In genomic region chr10:82790504-82790903, GRCm38 (mm10) we compare ENCODE assay signal across 27 mouse cellular contexts.
"Had no signal": no experiment of that assay in that cellular context is flagged by ENCODE, and none has a peak within 500 bp of the region (broad histone marks: within the 10 kb centered on the region; RNA-seq: fewer than 3 reads in every experiment).

No protein-coding gene starts in this region.

- DNase-seq: gastrocnemius, adult 2 months; gastrocnemius, postnatal 10 days; gastrocnemius, postnatal 25 days; heart, adult 2 months; heart, postnatal 14 days; heart, postnatal 36 days; kidney, adult 18-20 months; kidney, adult 8-10 months; kidney, postnatal 14 days; kidney, postnatal 4 days; liver; liver, embryonic 13.5 days had no signal

- H3K27ac ChIP-seq: gastrocnemius, adult 2 months; heart, adult 2 months; heart, embryonic 13.5 days; heart, embryonic 15.5 days; hindbrain, embryonic 13.5 days; hindbrain, embryonic 15.5 days; intestine, embryonic 15.5 days; kidney, embryonic 15.5 days; kidney, postnatal 0 days; layer of hippocampus, adult 2 months; left cerebral cortex, adult 2 months; limb, embryonic 10.5 days; limb, embryonic 12.5 days; liver, embryonic 13.5 days; liver, embryonic 15.5 days had no signal

- H3K4me3 ChIP-seq: gastrocnemius, adult 2 months; heart, adult 2 months; heart, embryonic 13.5 days; heart, embryonic 15.5 days; hindbrain, embryonic 13.5 days; hindbrain, embryonic 15.5 days; intestine, embryonic 15.5 days; kidney, embryonic 15.5 days; layer of hippocampus, adult 2 months; left cerebral cortex, adult 2 months; limb, embryonic 10.5 days; limb, embryonic 12.5 days; liver, embryonic 13.5 days; liver, embryonic 15.5 days had no signal

- H3K27me3 ChIP-seq: heart, embryonic 13.5 days; heart, embryonic 15.5 days; hindbrain, embryonic 13.5 days; hindbrain, embryonic 15.5 days; intestine, embryonic 15.5 days; kidney, embryonic 15.5 days; limb, embryonic 12.5 days had no signal

- H3K9ac ChIP-seq: heart, embryonic 13.5 days; heart, embryonic 15.5 days; hindbrain, embryonic 13.5 days; hindbrain, embryonic 15.5 days; intestine, embryonic 15.5 days; kidney, embryonic 15.5 days; limb, embryonic 12.5 days; liver, embryonic 13.5 days; liver, embryonic 15.5 days had no signal

- H3K4me2 ChIP-seq: heart, embryonic 11.5 days; heart, embryonic 13.5 days; heart, embryonic 15.5 days; hindbrain, embryonic 13.5 days; hindbrain, embryonic 15.5 days; intestine, embryonic 15.5 days; kidney, embryonic 15.5 days; limb, embryonic 12.5 days; liver, embryonic 13.5 days; liver, embryonic 15.5 days had no signal

- H3K9me3 ChIP-seq: heart, embryonic 13.5 days; heart, embryonic 15.5 days; hindbrain, embryonic 13.5 days; hindbrain, embryonic 15.5 days; intestine, embryonic 15.5 days; limb, embryonic 10.5 days; liver, embryonic 13.5 days; liver, embryonic 15.5 days had no signal

- H3K36me3 ChIP-seq: heart, embryonic 13.5 days; heart, embryonic 15.5 days; hindbrain, embryonic 13.5 days; hindbrain, embryonic 15.5 days; intestine, embryonic 15.5 days; kidney, embryonic 15.5 days; limb, embryonic 10.5 days; limb, embryonic 12.5 days; liver, embryonic 13.5 days; liver, embryonic 15.5 days had no signal

- ATAC-seq: inflammation-experienced regulatory T-cells, adult 6 months; intestine, embryonic 15.5 days; intestine, postnatal 0 days had no signal
